Mouse (Mus musculus): ENCODE results near the gene E330009J07Rik. TPM values are rescaled to one million over a fixed set of nuclear protein-coding genes. Genes with fewer than 3 reads are reported as not detected.
A peak's percentile ranks its signal among the peaks of the same experiment; 100 is the strongest.

Gene E330009J07Rik
- polyA plus RNA-seq, 1 experiment from 2014 or later, result 1.7 TPM

GRCm38 (mm10) chr6:40393213-40393612 lies 42.7 kb downstream of the E330009J07Rik start:
- no peak for ATAC-seq (ENCODE audit: insufficient read depth)
- Histone ChIP-seq H3K9ac (no peak overlapping the region), H3K4me1 (replicated peaks) (peaks cover 5% of the 10 kb centered on the region), H3K27ac (replicated peaks) (no peak overlapping the region), H3K36me3 (replicated peaks) (0 out of 2 replicates have a peak, but pooled peaks cover 5% of the 10 kb centered on the region), H3K4me2 (no peak overlapping the region), H3K4me3 (replicated peaks) (no peak overlapping the region), H3K27me3 (no peaks in the 10 kb centered on the region), H3K9me3 (replicated peaks) (no peaks in the 10 kb centered on the region)
- WGBS (ENCODE audit: insufficient replicate concordance), result 52% methylated on average over 3 of the region's 3 CpGs

DNA sequence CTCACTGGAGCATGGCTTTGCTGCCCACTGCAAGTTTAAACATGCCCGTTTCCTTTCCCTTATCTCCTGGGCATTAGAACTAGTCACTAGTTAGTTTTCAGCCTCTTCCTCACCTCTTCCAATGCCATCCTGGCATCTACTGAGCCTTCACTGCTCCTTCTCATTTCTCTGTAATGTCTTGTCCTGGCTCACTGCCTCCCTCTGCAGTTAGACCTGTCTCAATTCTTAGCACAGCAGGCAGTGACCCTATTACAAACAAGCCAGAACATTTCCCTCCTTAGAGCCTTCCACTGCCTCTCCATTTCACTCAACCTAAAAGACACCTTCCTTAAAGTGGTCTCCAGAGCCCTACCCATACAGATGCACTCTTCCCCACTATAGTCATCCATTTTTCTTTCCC lies 45.0 kb downstream of the E330009J07Rik start:
- ATAC-seq (ENCODE audit: insufficient read depth), result no peak
- Histone ChIP-seq H3K4me1 (replicated peaks) (peaks cover 6% of the 10 kb centered on the region), H3K27ac (replicated peaks) (no peak overlapping the region), H3K4me3 (replicated peaks) (no peak overlapping the region), H3K9ac (no peak overlapping the region), H3K9me3 (replicated peaks) (no peaks in the 10 kb centered on the region), H3K27me3 (no peaks in the 10 kb centered on the region), H3K4me2 (no peak overlapping the region), H3K36me3 (replicated peaks) (no peaks in the 10 kb centered on the region)
- 54% methylated on average over 1 of the region's 1 CpGs for WGBS (ENCODE audit: insufficient replicate concordance)

DNA sequence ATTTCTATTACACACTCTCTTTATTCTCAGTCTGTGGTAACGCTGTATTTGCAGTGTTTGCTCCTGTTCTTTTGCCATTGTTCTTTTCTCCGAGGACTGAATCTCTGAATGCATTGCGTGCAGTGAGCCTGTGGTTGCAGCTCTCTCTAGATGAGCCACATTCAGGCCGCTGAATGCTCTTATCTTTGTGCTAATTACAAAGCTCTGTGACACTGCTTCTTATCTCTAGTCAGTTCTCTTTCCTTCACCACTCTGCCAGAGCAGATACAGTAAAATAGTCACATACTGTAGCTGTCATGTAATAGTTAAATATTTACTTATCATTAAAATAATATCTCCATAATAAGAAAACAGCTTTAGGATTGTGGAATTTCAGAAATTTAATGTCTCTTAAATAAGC lies 47.3 kb downstream of the E330009J07Rik start:
- peaks cover 6% of the 10 kb centered on the region for H3K4me1 ChIP-seq (replicated peaks)
- WGBS (ENCODE audit: insufficient replicate concordance), result 18% methylated on average over 4 of the region's 4 CpGs
- no peaks in the 10 kb centered on the region for H3K9me3 ChIP-seq (replicated peaks)
- no peak overlapping the region for H3K9ac ChIP-seq
- ATAC-seq (ENCODE audit: insufficient read depth), result peak; percentile 52; the same call in 1 of the 2 replicates
- H3K4me2 ChIP-seq, result no peak overlapping the region
- no peaks in the 10 kb centered on the region for H3K27me3 ChIP-seq
- H3K27ac ChIP-seq (replicated peaks), result no peak overlapping the region
- H3K4me3 ChIP-seq (replicated peaks), result no peak overlapping the region
- H3K36me3 ChIP-seq (replicated peaks), result no peaks in the 10 kb centered on the region

DNA sequence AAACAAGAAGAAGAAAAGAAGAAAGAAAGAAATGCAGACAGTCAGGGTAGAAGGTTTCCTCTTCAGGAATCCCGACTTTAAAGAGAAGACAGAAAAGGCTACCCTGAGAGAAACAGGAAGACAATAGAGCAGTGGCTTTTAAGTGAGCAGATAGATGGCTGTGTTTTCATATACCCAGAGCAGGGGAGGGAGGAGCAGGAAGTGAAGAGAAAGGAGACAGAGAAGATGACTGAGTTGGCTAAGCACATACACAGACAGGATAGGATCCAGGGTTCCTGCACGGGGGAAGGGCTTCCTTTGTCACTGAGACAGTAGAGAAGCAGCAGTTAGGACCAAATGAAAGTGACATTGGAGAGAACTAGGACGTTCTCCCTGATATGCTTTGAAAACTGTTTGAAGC lies 50.3 kb downstream of the E330009J07Rik start:
- peaks cover 6% of the 10 kb centered on the region for H3K4me1 ChIP-seq (replicated peaks)
- no peak for ATAC-seq (ENCODE audit: insufficient read depth)
- no peaks in the 10 kb centered on the region for H3K36me3 ChIP-seq (replicated peaks)
- WGBS (ENCODE audit: insufficient replicate concordance), result 37% methylated on average over 3 of the region's 3 CpGs
- H3K27me3 ChIP-seq, result no peaks in the 10 kb centered on the region
- H3K4me2 ChIP-seq, result no peak overlapping the region
- H3K4me3 ChIP-seq (replicated peaks), result no peak overlapping the region
- no peaks in the 10 kb centered on the region for H3K9me3 ChIP-seq (replicated peaks)
- H3K27ac ChIP-seq (replicated peaks), result no peak overlapping the region
- no peak overlapping the region for H3K9ac ChIP-seq

DNA sequence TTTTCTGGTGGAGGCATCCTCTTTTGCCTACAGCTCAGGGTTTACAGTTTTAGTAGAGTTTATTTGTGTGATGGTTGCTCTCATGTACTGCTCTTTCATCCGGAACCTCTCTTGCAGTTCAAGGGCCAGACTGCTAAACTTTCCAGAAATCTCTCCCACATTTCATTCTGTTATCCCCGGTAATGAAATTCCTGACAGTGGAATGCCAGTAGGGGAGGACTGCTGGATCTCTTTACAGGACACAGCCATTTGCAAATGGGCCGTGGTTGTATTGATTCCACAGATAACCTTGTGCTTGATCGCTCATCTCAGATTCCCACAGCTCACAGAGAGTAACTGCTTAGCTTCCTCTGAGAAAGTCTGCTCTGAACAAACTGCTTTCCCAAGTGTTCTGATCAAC lies 54.0 kb downstream of the E330009J07Rik start:
- Histone ChIP-seq H3K4me2 (no peak overlapping the region), H3K27me3 (no peaks in the 10 kb centered on the region), H3K9me3 (replicated peaks) (no peaks in the 10 kb centered on the region), H3K27ac (replicated peaks) (no peak overlapping the region), H3K9ac (no peak overlapping the region), H3K36me3 (replicated peaks) (no peaks in the 10 kb centered on the region), H3K4me3 (replicated peaks) (no peak overlapping the region), H3K4me1 (replicated peaks) (no peaks in the 10 kb centered on the region)
- WGBS (ENCODE audit: insufficient replicate concordance), result 75% methylated on average over 4 of the region's 4 CpGs
- ATAC-seq (ENCODE audit: insufficient read depth), result no peak

GRCm38 (mm10) chr6:40380181-40380580 lies 55.8 kb downstream of the E330009J07Rik start:
- Histone ChIP-seq H3K9ac (no peak overlapping the region), H3K4me1 (replicated peaks) (no peaks in the 10 kb centered on the region), H3K27me3 (no peaks in the 10 kb centered on the region), H3K36me3 (replicated peaks) (no peaks in the 10 kb centered on the region), H3K4me3 (replicated peaks) (no peak overlapping the region), H3K4me2 (no peak overlapping the region), H3K27ac (replicated peaks) (no peak overlapping the region), H3K9me3 (replicated peaks) (no peaks in the 10 kb centered on the region)
- ATAC-seq (ENCODE audit: insufficient read depth), result no peak
- 59% methylated on average over 3 of the region's 3 CpGs for WGBS (ENCODE audit: insufficient replicate concordance)

- Histone ChIP-seq H3K9ac (no peak overlapping the region), H3K4me1 (replicated peaks) (no peaks in the 10 kb centered on the region), H3K4me3 (replicated peaks) (no peak overlapping the region), H3K27me3 (no peaks in the 10 kb centered on the region), H3K9me3 (replicated peaks) (no peaks in the 10 kb centered on the region), H3K27ac (replicated peaks) (no peak overlapping the region), H3K36me3 (replicated peaks) (0 out of 2 replicates have a peak, but pooled peaks cover 4% of the 10 kb centered on the region), H3K4me2 (no peak overlapping the region)
- WGBS (ENCODE audit: insufficient replicate concordance), result 80% methylated on average over 6 of the region's 6 CpGs
- ATAC-seq (ENCODE audit: insufficient read depth), result no peak
These were observed 64.9 kb downstream of the E330009J07Rik start for GRCm38 (mm10) chr6:40371031-40371430.

DNA sequence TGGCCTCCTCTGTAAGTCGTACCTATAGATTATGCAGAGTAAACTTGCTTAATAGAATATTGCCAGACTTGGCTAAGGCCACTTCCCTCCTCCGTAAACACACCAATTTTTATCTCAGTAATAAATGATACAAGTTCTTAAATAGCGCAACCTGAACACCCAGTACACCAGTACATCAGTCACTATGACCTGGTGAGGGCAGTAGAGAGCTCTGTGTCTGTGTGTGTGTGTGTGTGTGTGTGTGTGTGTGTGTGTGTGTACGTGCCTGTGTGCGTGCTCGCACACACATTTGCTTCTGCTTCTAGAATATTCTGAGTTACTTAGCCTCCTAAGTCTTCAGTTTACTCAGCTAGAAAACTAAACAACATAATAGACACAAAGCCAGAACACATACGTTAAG lies 82.6 kb downstream of the E330009J07Rik start:
- Histone ChIP-seq H3K4me3 (replicated peaks) (no peak overlapping the region), H3K27me3 (no peaks in the 10 kb centered on the region), H3K4me2 (no peak overlapping the region), H3K9me3 (replicated peaks) (no peaks in the 10 kb centered on the region), H3K9ac (no peak overlapping the region), H3K4me1 (replicated peaks) (no peaks in the 10 kb centered on the region), H3K36me3 (replicated peaks) (no peaks in the 10 kb centered on the region; the same call in none of the 2 replicates), H3K27ac (replicated peaks) (no peak overlapping the region)
- ATAC-seq (ENCODE audit: insufficient read depth), result no peak
- 79% methylated on average over 7 of the region's 7 CpGs for WGBS (ENCODE audit: insufficient replicate concordance)

Other genes with a start within 250 kb of the E330009J07Rik start
- gene Agk, start 111.0 kb downstream of the E330009J07Rik start, polyA plus RNA-seq (2015; fragmentation: Nextera tagmentation; extraction: Ambion mirVana), result 11.4 and 12.0 TPM in 2 replicates
- gene Wee2, start 3.0 kb upstream of the E330009J07Rik start, polyA plus RNA-seq (2015; fragmentation: Nextera tagmentation; extraction: Ambion mirVana), result not detected in 2 replicates
- gene Ssbp1, start 35.2 kb upstream of the E330009J07Rik start, polyA plus RNA-seq (2015; fragmentation: Nextera tagmentation; extraction: Ambion mirVana), result 45.7 and 53.0 TPM in 2 replicates
- not detected in 2 replicates for gene Tas2r137, start 55.1 kb upstream of the E330009J07Rik start, polyA plus RNA-seq (2015; fragmentation: Nextera tagmentation; extraction: Ambion mirVana)
- gene Tas2r108, start 57.4 kb upstream of the E330009J07Rik start, polyA plus RNA-seq (2015; fragmentation: Nextera tagmentation; extraction: Ambion mirVana), result not detected in 2 replicates
- not detected in 2 replicates for gene Prss37, start 83.4 kb upstream of the E330009J07Rik start, polyA plus RNA-seq (2015; fragmentation: Nextera tagmentation; extraction: Ambion mirVana)
- not detected in 2 replicates for gene Olfr461, start 118.9 kb upstream of the E330009J07Rik start, polyA plus RNA-seq (2015; fragmentation: Nextera tagmentation; extraction: Ambion mirVana)
- not detected in 2 replicates for gene Olfr460, start 133.4 kb upstream of the E330009J07Rik start, polyA plus RNA-seq (2015; fragmentation: Nextera tagmentation; extraction: Ambion mirVana)
- 10.3 and 11.1 TPM in 2 replicates for gene Clec5a, start 149.7 kb upstream of the E330009J07Rik start, polyA plus RNA-seq (2015; fragmentation: Nextera tagmentation; extraction: Ambion mirVana)
- not detected in 2 replicates for gene Tas2r138, start 177.2 kb upstream of the E330009J07Rik start, polyA plus RNA-seq (2015; fragmentation: Nextera tagmentation; extraction: Ambion mirVana)
- 1.7 and 2.1 TPM in 2 replicates for gene Mgam, start 192.7 kb upstream of the E330009J07Rik start, polyA plus RNA-seq (2015; fragmentation: Nextera tagmentation; extraction: Ambion mirVana)